Comparison of ENCODE assay signal across 26 mouse cellular contexts in the genomic region with DNA sequence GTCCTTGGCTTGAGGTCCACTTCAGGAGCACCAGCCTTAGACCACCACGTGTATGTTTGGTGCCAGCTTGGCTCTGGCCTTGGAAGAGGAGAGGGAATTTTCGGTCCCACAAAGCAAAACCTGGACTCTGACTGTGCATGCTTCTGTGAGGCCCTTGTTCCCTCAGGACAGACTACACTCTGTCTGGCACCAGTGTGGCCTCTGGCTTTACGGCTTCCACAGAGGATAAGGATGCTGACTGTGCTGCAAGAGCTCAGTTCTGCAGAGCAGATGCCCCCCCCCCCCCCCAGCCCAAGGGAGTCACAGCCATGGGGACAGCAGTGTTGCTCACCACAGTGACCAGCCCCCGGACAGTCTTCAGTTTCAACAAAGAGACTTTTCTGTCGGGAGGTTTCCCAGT.
DNase-seq lines count a peak whose midpoint lies in the region; ATAC-seq and TF ChIP-seq lines count a peak whose summit lies in the region.
"Had no signal": no experiment of that assay in that cellular context is flagged by ENCODE, and none has a peak within 500 bp of the region (broad histone marks: within the 10 kb centered on the region; RNA-seq: fewer than 3 reads in every experiment).

No protein-coding gene starts in this region.

- TF ChIP-seq CTCF in hindbrain, postnatal 0 days (IDR thresholded peaks at IDR 0.05; ENCODE audit: low read depth) = no peak

- no peaks in the 10 kb centered on the region for H3K9me3 ChIP-seq in hindbrain, embryonic 10.5 days
- H3K9me3 ChIP-seq in hindbrain, embryonic 11.5 days (ENCODE audit: control insufficient read depth, low read length) = no peaks in the 10 kb centered on the region
- H3K9me3 ChIP-seq in neural tube, embryonic 13.5 days = no peaks in the 10 kb centered on the region
- no peaks in the 10 kb centered on the region for H3K9me3 ChIP-seq in hindbrain, postnatal 0 days (ENCODE audit: low read length)
- H3K9me3 ChIP-seq in neural tube, embryonic 15.5 days (replicated peaks) = no peaks in the 10 kb centered on the region
- H3K9me3 ChIP-seq: embryonic facial prominence, embryonic 13.5 days; heart, embryonic 13.5 days; kidney, embryonic 15.5 days; midbrain, embryonic 12.5 days had no signal

- no peaks in the 10 kb centered on the region for H3K36me3 ChIP-seq in hindbrain, embryonic 10.5 days
- no peaks in the 10 kb centered on the region for H3K36me3 ChIP-seq in hindbrain, embryonic 11.5 days (ENCODE audit: control insufficient read depth, insufficient read depth, low read length)
- H3K36me3 ChIP-seq in neural tube, embryonic 13.5 days = no peaks in the 10 kb centered on the region
- H3K36me3 ChIP-seq in hindbrain, postnatal 0 days (ENCODE audit: insufficient read depth, low read length) = no peaks in the 10 kb centered on the region
- no peaks in the 10 kb centered on the region for H3K36me3 ChIP-seq in neural tube, embryonic 15.5 days
- H3K36me3 ChIP-seq: embryonic facial prominence, embryonic 13.5 days; heart, embryonic 13.5 days; kidney, embryonic 15.5 days; midbrain, embryonic 12.5 days had no signal

- no peak for DNase-seq in hindbrain, embryonic 10.5 days (ENCODE audit: low spot score)
- no peak for DNase-seq in hindbrain, embryonic 11.5 days (ENCODE audit: low spot score)
- DNase-seq in neural tube, embryonic 10.5 days (ENCODE audit: extremely low spot score, low spot score) = no peak
- peak; percentile 48 for DNase-seq in hindbrain, postnatal 0 days (ENCODE audit: low spot score)
- DNase-seq in kidney, postnatal 14 days = no peak
- DNase-seq in urinary bladder, postnatal 25 days (ENCODE audit: low spot score) = no peak
- DNase-seq: adrenal gland, adult 2 months; cerebellum, adult 11-12 months; cerebellum, postnatal 14 days; heart, postnatal 14 days; kidney, adult 11 months; kidney, postnatal 4 days; layer of hippocampus, adult 9-11 months; liver, postnatal 0 days; retina, postnatal 1 day; right cerebral cortex, postnatal 25 days; spleen, adult 18-20 months had no signal

- 53% methylated on average over 5 of the region's 5 CpGs for WGBS in hindbrain, embryonic 10.5 days
- 50% methylated on average over 5 of the region's 5 CpGs for WGBS in hindbrain, embryonic 11.5 days
- 23% methylated on average over 5 of the region's 5 CpGs for WGBS in neural tube, embryonic 13.5 days
- 29% methylated on average over 5 of the region's 5 CpGs for WGBS in hindbrain, postnatal 0 days
- 25% methylated on average over 5 of the region's 5 CpGs for WGBS in neural tube, embryonic 15.5 days

- no peak overlapping the region for H3K9ac ChIP-seq in hindbrain, embryonic 11.5 days (ENCODE audit: low read depth, low read length)
- no peak overlapping the region for H3K9ac ChIP-seq in neural tube, embryonic 13.5 days
- H3K9ac ChIP-seq in hindbrain, postnatal 0 days (replicated peaks; ENCODE audit: low read length) = no peak overlapping the region
- no peak overlapping the region for H3K9ac ChIP-seq in neural tube, embryonic 15.5 days (replicated peaks)
- H3K9ac ChIP-seq: embryonic facial prominence, embryonic 13.5 days; heart, embryonic 13.5 days; kidney, embryonic 15.5 days; liver, postnatal 0 days; midbrain, embryonic 12.5 days had no signal

- peaks cover 44% of the 10 kb centered on the region for H3K4me1 ChIP-seq in hindbrain, embryonic 10.5 days (replicated peaks)
- no peaks in the 10 kb centered on the region for H3K4me1 ChIP-seq in hindbrain, embryonic 11.5 days (replicated peaks; ENCODE audit: control insufficient read depth, insufficient read depth, low read length)
- H3K4me1 ChIP-seq in neural tube, embryonic 13.5 days (replicated peaks) = peaks cover 29% of the 10 kb centered on the region
- peaks cover 11% of the 10 kb centered on the region for H3K4me1 ChIP-seq in hindbrain, postnatal 0 days (ENCODE audit: insufficient read depth, low read length)
- peaks cover 20% of the 10 kb centered on the region; the same call in 1 of the 2 replicates for H3K4me1 ChIP-seq in neural tube, embryonic 15.5 days
- H3K4me1 ChIP-seq: embryonic facial prominence, embryonic 13.5 days; heart, embryonic 13.5 days had no signal

- H3K27me3 ChIP-seq in hindbrain, embryonic 10.5 days (ENCODE audit: insufficient read depth, poor library complexity, severe bottlenecking) = peaks cover 10% of the 10 kb centered on the region; the same call in 1 of the 2 replicates
- H3K27me3 ChIP-seq in hindbrain, embryonic 11.5 days (ENCODE audit: control insufficient read depth, insufficient read depth, low read length) = no peaks in the 10 kb centered on the region
- H3K27me3 ChIP-seq in neural tube, embryonic 13.5 days = no peaks in the 10 kb centered on the region
- no peaks in the 10 kb centered on the region for H3K27me3 ChIP-seq in hindbrain, postnatal 0 days (ENCODE audit: insufficient read depth, low read length)
- no peaks in the 10 kb centered on the region for H3K27me3 ChIP-seq in neural tube, embryonic 15.5 days (replicated peaks)
- H3K27me3 ChIP-seq: embryonic facial prominence, embryonic 13.5 days had no signal

- peak overlapping the region; percentile 76 for H3K27ac ChIP-seq in hindbrain, embryonic 10.5 days
- no peak overlapping the region for H3K27ac ChIP-seq in hindbrain, embryonic 11.5 days (ENCODE audit: low read depth, low read length)
- H3K27ac ChIP-seq in neural tube, embryonic 13.5 days (replicated peaks) = no peak overlapping the region
- peak overlapping the region; percentile 36; the same call in 1 of the 2 replicates for H3K27ac ChIP-seq in hindbrain, postnatal 0 days
- H3K27ac ChIP-seq in neural tube, embryonic 15.5 days (replicated peaks) = no peak overlapping the region
- H3K27ac ChIP-seq: embryonic facial prominence, embryonic 13.5 days; heart, embryonic 13.5 days; kidney, embryonic 15.5 days; left cerebral cortex, adult 2 months; midbrain, embryonic 12.5 days had no signal

- H3K4me3 ChIP-seq in hindbrain, embryonic 10.5 days = no peak overlapping the region
- no peak overlapping the region for H3K4me3 ChIP-seq in hindbrain, embryonic 11.5 days (ENCODE audit: low read depth, low read length)
- no peak overlapping the region for H3K4me3 ChIP-seq in neural tube, embryonic 13.5 days
- H3K4me3 ChIP-seq in hindbrain, postnatal 0 days (ENCODE audit: low read length) = no peak overlapping the region
- no peak overlapping the region for H3K4me3 ChIP-seq in neural tube, embryonic 15.5 days (replicated peaks)
- H3K4me3 ChIP-seq: embryonic facial prominence, embryonic 13.5 days; heart, embryonic 13.5 days; kidney, embryonic 15.5 days; left cerebral cortex, adult 2 months; midbrain, embryonic 12.5 days had no signal

- H3K4me2 ChIP-seq in hindbrain, embryonic 11.5 days (replicated peaks; ENCODE audit: low read depth, low read length) = no peak overlapping the region
- H3K4me2 ChIP-seq in neural tube, embryonic 13.5 days = no peak overlapping the region
- no peak overlapping the region for H3K4me2 ChIP-seq in hindbrain, postnatal 0 days (ENCODE audit: low read depth, low read length)
- H3K4me2 ChIP-seq in neural tube, embryonic 15.5 days = no peak overlapping the region
- H3K4me2 ChIP-seq: embryonic facial prominence, embryonic 13.5 days; heart, embryonic 13.5 days; kidney, embryonic 15.5 days; midbrain, embryonic 12.5 days had no signal

- no peak for ATAC-seq in hindbrain, embryonic 11.5 days (ENCODE audit: low FRiP score)
- ATAC-seq in neural tube, embryonic 13.5 days (ENCODE audit: low read depth) = peak; percentile 57; the same call in 1 of the 2 replicates
- peak; percentile 86; the same call in 1 of the 2 replicates for ATAC-seq in hindbrain, postnatal 0 days
- peak; percentile 34; the same call in 1 of the 2 replicates for ATAC-seq in neural tube, embryonic 15.5 days (ENCODE audit: low FRiP score)
- ATAC-seq: forebrain, embryonic 16.5 days; liver, postnatal 0 days; lung, postnatal 0 days had no signal

Comparison
In these comparisons a context has a peak if more than half of its experiments do, and no peak if none do; other contexts are left out.
1. H3K27ac ChIP-seq: peak in hindbrain, embryonic 10.5 days (single experiment) and hindbrain, postnatal 0 days (single experiment); none in hindbrain, embryonic 11.5 days (single experiment), neural tube, embryonic 13.5 days (single experiment) and neural tube, embryonic 15.5 days (single experiment).